Mouse (Mus musculus): ENCODE results near the gene Sh3gl2. TPM values are rescaled to one million over a fixed set of nuclear protein-coding genes. Genes with fewer than 3 reads are reported as not detected.
A peak's percentile ranks its signal among the peaks of the same experiment; 100 is the strongest.

Sh3gl2 gene
- polyA plus RNA-seq, 1 experiment from 2014 or later, result 33.7 TPM

GRCm38 (mm10) chr4:85334688-85335200, 129.8 kb downstream of the Sh3gl2 start:
- no peak overlapping the region for H3K4me3 ChIP-seq (replicated peaks)
- no peaks in the 10 kb centered on the region for H3K27me3 ChIP-seq
- H3K4me2 ChIP-seq (replicated peaks), result no peak overlapping the region
- ATAC-seq, result no peak
- 78% methylated on average over 4 of the region's 4 CpGs for WGBS
- H3K27ac ChIP-seq, result no peak overlapping the region
- no peaks in the 10 kb centered on the region for H3K4me1 ChIP-seq (replicated peaks)
- no peaks in the 10 kb centered on the region for H3K36me3 ChIP-seq
- H3K9me3 ChIP-seq, result no peaks in the 10 kb centered on the region
- no peak overlapping the region for H3K9ac ChIP-seq (replicated peaks)

GRCm38 (mm10) chr4:85336356-85336755, 131.4 kb downstream of the Sh3gl2 start:
- Histone ChIP-seq H3K36me3 (no peaks in the 10 kb centered on the region), H3K4me3 (replicated peaks) (no peak overlapping the region), H3K9ac (replicated peaks) (no peak overlapping the region), H3K4me2 (replicated peaks) (no peak overlapping the region), H3K9me3 (no peaks in the 10 kb centered on the region), H3K27ac (no peak overlapping the region), H3K4me1 (replicated peaks) (no peaks in the 10 kb centered on the region), H3K27me3 (no peaks in the 10 kb centered on the region)
- no peak for ATAC-seq

DNA sequence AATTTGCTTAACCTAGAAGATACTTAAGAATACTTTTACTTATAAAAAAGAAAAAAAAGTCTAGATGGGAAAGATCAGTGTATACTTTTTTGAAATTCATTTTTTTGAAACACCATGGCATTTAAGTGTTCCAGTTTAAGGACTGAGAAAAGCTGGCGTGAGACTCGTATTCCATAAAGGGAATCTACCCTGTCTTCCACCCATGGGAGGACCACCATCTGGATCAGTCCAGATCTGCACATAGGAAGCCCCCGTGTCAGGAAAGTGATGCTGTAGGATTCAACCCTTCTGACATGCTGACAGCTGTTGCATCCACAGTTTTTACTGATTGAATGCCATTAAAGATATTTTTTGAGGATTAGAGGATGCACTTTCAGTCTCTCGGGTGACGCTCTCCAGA, 134.2 kb downstream of the Sh3gl2 start:
- H3K27ac ChIP-seq, result no peak overlapping the region
- ATAC-seq, result no peak
- H3K9me3 ChIP-seq, result no peaks in the 10 kb centered on the region
- no peaks in the 10 kb centered on the region for H3K4me1 ChIP-seq (replicated peaks)
- no peaks in the 10 kb centered on the region for H3K36me3 ChIP-seq
- H3K4me2 ChIP-seq (replicated peaks), result no peak overlapping the region
- WGBS, result 90% methylated on average over 5 of the region's 5 CpGs
- H3K9ac ChIP-seq (replicated peaks), result no peak overlapping the region
- H3K4me3 ChIP-seq (replicated peaks), result no peak overlapping the region
- no peaks in the 10 kb centered on the region for H3K27me3 ChIP-seq

- 75% methylated on average over 6 of the region's 6 CpGs for WGBS
- Histone ChIP-seq H3K4me2 (replicated peaks) (no peak overlapping the region), H3K36me3 (no peaks in the 10 kb centered on the region), H3K4me3 (replicated peaks) (no peak overlapping the region), H3K9ac (replicated peaks) (no peak overlapping the region), H3K4me1 (replicated peaks) (no peaks in the 10 kb centered on the region), H3K27me3 (no peaks in the 10 kb centered on the region), H3K27ac (no peak overlapping the region), H3K9me3 (no peaks in the 10 kb centered on the region)
- no peak for ATAC-seq
These were observed 135.8 kb downstream of the Sh3gl2 start for GRCm38 (mm10) chr4:85340686-85341085.

DNA sequence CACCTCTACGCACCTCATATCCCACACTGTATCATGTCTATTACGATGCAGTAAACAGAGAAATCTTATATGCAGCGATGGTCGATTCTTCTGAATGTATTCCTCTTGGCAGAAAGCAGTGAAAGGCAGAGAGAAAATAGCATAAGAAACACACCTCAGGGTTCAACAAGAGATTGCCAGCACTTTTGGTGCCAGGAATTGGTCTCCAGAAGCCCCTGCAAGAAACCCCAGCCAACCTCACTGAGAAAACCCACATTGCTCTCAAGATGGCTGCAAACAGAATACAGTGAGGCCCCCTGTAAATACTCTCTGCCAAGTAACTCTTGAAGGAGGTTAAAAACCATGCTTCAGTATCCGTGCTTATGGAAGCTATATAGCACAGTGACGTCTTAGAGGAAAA, 141.0 kb downstream of the Sh3gl2 start:
- H3K36me3 ChIP-seq, result no peaks in the 10 kb centered on the region
- ATAC-seq, result no peak
- no peak overlapping the region for H3K9ac ChIP-seq (replicated peaks)
- H3K4me3 ChIP-seq (replicated peaks), result no peak overlapping the region
- WGBS, result 93% methylated on average over 6 of the region's 6 CpGs
- no peak overlapping the region for H3K27ac ChIP-seq
- H3K4me2 ChIP-seq (replicated peaks), result no peak overlapping the region
- H3K4me1 ChIP-seq (replicated peaks), result no peaks in the 10 kb centered on the region
- H3K27me3 ChIP-seq, result no peaks in the 10 kb centered on the region
- no peaks in the 10 kb centered on the region for H3K9me3 ChIP-seq

- Histone ChIP-seq H3K4me2 (replicated peaks) (no peak overlapping the region), H3K4me3 (replicated peaks) (no peak overlapping the region), H3K27ac (no peak overlapping the region), H3K36me3 (no peaks in the 10 kb centered on the region), H3K27me3 (no peaks in the 10 kb centered on the region), H3K9ac (replicated peaks) (no peak overlapping the region), H3K4me1 (replicated peaks) (no peaks in the 10 kb centered on the region), H3K9me3 (no peaks in the 10 kb centered on the region)
- WGBS, result 74% methylated on average over 8 of the region's 8 CpGs
- no peak for ATAC-seq
These were observed 143.2 kb downstream of the Sh3gl2 start for GRCm38 (mm10) chr4:85348079-85348643.

- H3K9ac ChIP-seq (replicated peaks), result no peak overlapping the region
- H3K4me1 ChIP-seq (replicated peaks), result no peaks in the 10 kb centered on the region
- no peaks in the 10 kb centered on the region for H3K36me3 ChIP-seq
- H3K27me3 ChIP-seq, result no peaks in the 10 kb centered on the region
- no peaks in the 10 kb centered on the region for H3K9me3 ChIP-seq
- H3K4me3 ChIP-seq (replicated peaks), result no peak overlapping the region
- WGBS, result 89% methylated on average over 3 of the region's 3 CpGs
- no peak overlapping the region for H3K4me2 ChIP-seq (replicated peaks)
- H3K27ac ChIP-seq, result no peak overlapping the region
- ATAC-seq, result no peak
These were observed 157.7 kb downstream of the Sh3gl2 start for GRCm38 (mm10) chr4:85362661-85363060.

GRCm38 (mm10) chr4:85363205-85363604, 158.3 kb downstream of the Sh3gl2 start:
- WGBS, result 91% methylated on average over 4 of the region's 4 CpGs
- Histone ChIP-seq H3K36me3 (no peaks in the 10 kb centered on the region), H3K4me1 (replicated peaks) (no peaks in the 10 kb centered on the region), H3K4me2 (replicated peaks) (no peak overlapping the region), H3K4me3 (replicated peaks) (no peak overlapping the region), H3K9me3 (no peaks in the 10 kb centered on the region), H3K9ac (replicated peaks) (no peak overlapping the region), H3K27me3 (no peaks in the 10 kb centered on the region), H3K27ac (no peak overlapping the region)
- no peak for ATAC-seq

DNA sequence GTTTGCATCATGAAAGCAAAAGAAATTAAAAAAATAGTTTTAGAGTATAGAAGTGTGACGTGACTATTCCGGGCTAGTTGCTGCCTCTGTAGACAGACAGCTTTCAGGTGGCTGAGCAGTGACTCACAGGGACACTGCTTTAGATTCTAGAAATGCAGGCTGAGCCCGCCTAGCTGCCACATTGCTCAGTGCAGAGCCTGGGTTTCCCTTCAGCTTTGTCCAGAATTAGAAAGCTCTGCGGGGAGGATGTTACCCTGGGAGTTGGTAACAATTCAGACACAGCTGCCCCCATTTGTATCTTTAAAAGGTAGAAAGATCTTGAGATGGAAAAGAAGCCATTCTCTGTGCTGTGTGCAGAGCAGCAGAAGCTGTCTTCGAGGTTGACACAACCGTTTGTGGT, 166.1 kb downstream of the Sh3gl2 start:
- H3K27ac ChIP-seq, result no peak overlapping the region
- H3K4me1 ChIP-seq (replicated peaks), result peaks cover 10% of the 10 kb centered on the region
- no peaks in the 10 kb centered on the region for H3K27me3 ChIP-seq
- ATAC-seq, result peak; percentile 60; the same call in 1 of the 2 replicates
- H3K36me3 ChIP-seq, result no peaks in the 10 kb centered on the region
- H3K4me3 ChIP-seq (replicated peaks), result no peak overlapping the region
- H3K4me2 ChIP-seq (replicated peaks), result no peak overlapping the region
- no peak overlapping the region for H3K9ac ChIP-seq (replicated peaks)
- H3K9me3 ChIP-seq, result no peaks in the 10 kb centered on the region
- 37% methylated on average over 6 of the region's 6 CpGs for WGBS

- H3K4me2 ChIP-seq (replicated peaks), result no peak overlapping the region
- peaks cover 10% of the 10 kb centered on the region for H3K4me1 ChIP-seq (replicated peaks)
- H3K9ac ChIP-seq (replicated peaks), result no peak overlapping the region
- no peak for ATAC-seq
- H3K36me3 ChIP-seq, result no peaks in the 10 kb centered on the region
- 89% methylated on average over 4 of the region's 4 CpGs for WGBS
- no peak overlapping the region for H3K4me3 ChIP-seq (replicated peaks)
- H3K27ac ChIP-seq, result no peak overlapping the region
- no peaks in the 10 kb centered on the region for H3K27me3 ChIP-seq
- H3K9me3 ChIP-seq, result no peaks in the 10 kb centered on the region
These were observed 169.9 kb downstream of the Sh3gl2 start for GRCm38 (mm10) chr4:85374801-85375200.

DNA sequence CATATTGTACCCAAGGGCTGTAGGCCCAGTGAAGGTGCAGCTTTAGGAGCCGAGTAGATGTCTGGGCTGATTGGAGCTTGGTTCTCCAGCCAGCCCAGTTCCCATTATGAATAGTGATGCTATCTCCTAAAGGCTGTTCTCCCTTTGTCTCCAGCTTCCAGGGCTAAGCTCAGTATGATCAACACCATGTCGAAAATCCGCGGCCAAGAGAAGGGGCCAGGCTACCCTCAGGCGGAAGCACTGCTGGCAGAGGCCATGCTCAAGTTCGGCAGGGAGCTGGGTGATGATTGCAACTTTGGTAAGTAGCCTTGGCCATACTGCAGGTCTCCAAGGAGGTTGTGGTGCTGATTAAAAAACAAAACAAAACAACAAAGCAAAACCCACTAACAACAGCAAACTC, 171.3 kb downstream of the Sh3gl2 start:
- 80% methylated on average over 6 of the region's 6 CpGs for WGBS

GRCm38 (mm10) chr4:85376610-85377009, 171.7 kb downstream of the Sh3gl2 start:
- H3K4me2 ChIP-seq (replicated peaks), result no peak overlapping the region
- WGBS, result 92% methylated on average over 5 of the region's 5 CpGs
- no peak for ATAC-seq
- H3K27ac ChIP-seq, result no peak overlapping the region
- no peak overlapping the region for H3K4me3 ChIP-seq (replicated peaks)
- no peaks in the 10 kb centered on the region for H3K27me3 ChIP-seq
- H3K36me3 ChIP-seq, result no peaks in the 10 kb centered on the region
- no peaks in the 10 kb centered on the region for H3K9me3 ChIP-seq
- no peak overlapping the region for H3K9ac ChIP-seq (replicated peaks)
- no peaks in the 10 kb centered on the region for H3K4me1 ChIP-seq (replicated peaks)

More for the DNA sequence above, 171.3 kb downstream of the Sh3gl2 start:
- Histone ChIP-seq H3K4me2 (replicated peaks) (no peak overlapping the region), H3K27ac (no peak overlapping the region), H3K4me3 (replicated peaks) (no peak overlapping the region), H3K9me3 (no peaks in the 10 kb centered on the region), H3K36me3 (no peaks in the 10 kb centered on the region), H3K27me3 (no peaks in the 10 kb centered on the region), H3K9ac (replicated peaks) (no peak overlapping the region), H3K4me1 (replicated peaks) (peaks cover 4% of the 10 kb centered on the region)
- no peak for ATAC-seq

GRCm38 (mm10) chr4:85385241-85385640, 180.3 kb downstream of the Sh3gl2 start:
- H3K4me2 ChIP-seq (replicated peaks), result no peak overlapping the region
- H3K4me3 ChIP-seq (replicated peaks), result no peak overlapping the region
- H3K9ac ChIP-seq (replicated peaks), result no peak overlapping the region
- 86% methylated on average over 5 of the region's 5 CpGs for WGBS
- ATAC-seq, result no peak
- no peaks in the 10 kb centered on the region for H3K27me3 ChIP-seq
- 0 out of 2 replicates have a peak, but pooled peaks cover 4% of the 10 kb centered on the region for H3K36me3 ChIP-seq
- H3K9me3 ChIP-seq, result no peaks in the 10 kb centered on the region
- no peaks in the 10 kb centered on the region for H3K4me1 ChIP-seq (replicated peaks)
- no peak overlapping the region for H3K27ac ChIP-seq

Data from midbrain, embryonic 13.5 days (tissue).